Comparison of ENCODE assay signal across 9 mouse cellular contexts in genomic region chr3:146107921-146108571, GRCm38 (mm10). TPM values are rescaled to one million over a fixed set of nuclear protein-coding genes. Genes with fewer than 3 reads are reported as not detected.
DNase-seq lines count a peak whose midpoint lies in the region; ATAC-seq lines count a peak whose summit lies in the region.
"Had no signal": no experiment of that assay in that cellular context is flagged by ENCODE, and none has a peak within 500 bp of the region (broad histone marks: within the 10 kb centered on the region; RNA-seq: fewer than 3 reads in every experiment).

Gene Wdr63 (minus strand): TSS chr3:146108130.

- peak; percentile 58 for DNase-seq in ovary, adult 18-20 months (ENCODE audit: low spot score)
- no peak for DNase-seq in ovary, postnatal 36 days (ENCODE audit: low spot score)
- peak; percentile 37 to 63 for DNase-seq in cerebellum, postnatal 25 days
- peak; percentile 46 for DNase-seq in kidney, adult 11 months
- peak; percentile 79 to 89 for DNase-seq in left cerebral cortex, postnatal 25 days (ENCODE audit: low spot score in 2 of 2)
- peak; percentile 44 for DNase-seq in right cerebral cortex, postnatal 4 days

- ATAC-seq in granulocyte monocyte progenitor cell, adult 5-6 weeks (replicated peaks; ENCODE audit: poor library complexity, severe bottlenecking) = peak; percentile 67
- ATAC-seq in megakaryocyte-erythroid progenitor cell, adult 5-6 weeks (replicated peaks; ENCODE audit: low FRiP score, low TSS enrichment, poor library complexity, severe bottlenecking) = peak; percentile 96

- intact Hi-C loops in left cerebral cortex, postnatal 25 days (cut with DNase I) = no loop called here

RNA-seq across cellular contexts. Expression of gene Wdr63, which starts in this region (rescaled TPM):
- not detected in 2 replicates for total RNA-seq in granulocyte monocyte progenitor cell, adult 5-6 weeks (2014; fragmentation: Nextera tagmentation)
- not detected in 2 replicates for total RNA-seq in granulocyte monocyte progenitor cell, adult 5-6 weeks (2017)
- under 1 TPM; 0.39 to 0.50 TPM for total RNA-seq in left cerebral cortex, postnatal 25 days (2021)
- total RNA-seq in megakaryocyte-erythroid progenitor cell, adult 5-6 weeks (2014; fragmentation: Nextera tagmentation) = not detected in 2 replicates
- not detected in 2 replicates for total RNA-seq in megakaryocyte-erythroid progenitor cell, adult 5-6 weeks (2017)
- total RNA-seq: MEL had no signal

Comparison
In these comparisons a context has a peak if more than half of its experiments do, and no peak if none do; other contexts are left out.
1. Peak in ATAC-seq in granulocyte monocyte progenitor cell, adult 5-6 weeks; RNA of the gene not detected or under 1 TPM.
2. Peak in DNase-seq in left cerebral cortex, postnatal 25 days; RNA of the gene not detected or under 1 TPM.
3. Peak in ATAC-seq in megakaryocyte-erythroid progenitor cell, adult 5-6 weeks; RNA of the gene not detected or under 1 TPM.